Mouse (Mus musculus) intestine, postnatal 0 days (tissue): ENCODE results near the gene Cnpy1. TPM values are rescaled to one million over a fixed set of nuclear protein-coding genes. Genes with fewer than 3 reads are reported as not detected.

ENCODE experiments used
- ATAC-seq: fragments of 200-750 bp; cut with Nextera tagmentation; 2 replicates; pipeline ENCODE4 v1.8.0; 2017; ENCODE audit warnings: mild to moderate bottlenecking, moderate TSS enrichment, moderate library complexity
- H3K27ac ChIP-seq: fragments of 300-500 bp; sonication (generic); 2 replicates; pipeline ENCODE4 v1.5.1; 2014; ENCODE audit warnings: mild to moderate bottlenecking, low read depth, low read length, moderate library complexity
- H3K27me3 ChIP-seq: fragments of 300-500 bp; sonication (generic); replicated peaks from 2 replicates; pipeline ENCODE4 v1.6.1; 2014; ENCODE audit warnings: low read length, mixed read lengths; ENCODE audit not compliant: control insufficient read depth, insufficient read depth
- H3K36me3 ChIP-seq: fragments of 300-500 bp; sonication (generic); 2 replicates; pipeline ENCODE4 v1.6.1; 2014; ENCODE audit warnings: mild to moderate bottlenecking, moderate library complexity; ENCODE audit not compliant: control insufficient read depth, insufficient read depth
- H3K4me1 ChIP-seq: fragments of 300-500 bp; sonication (generic); replicated peaks from 2 replicates; pipeline ENCODE4 v1.6.1; 2014; ENCODE audit warnings: antibody characterized with exemption, low read length, mixed read lengths; ENCODE audit not compliant: control insufficient read depth, insufficient read depth
- H3K4me2 ChIP-seq: fragments of 300-500 bp; sonication (generic); replicated peaks from 2 replicates; pipeline ENCODE4 v1.6.1; 2014; ENCODE audit warnings: low read depth, mild to moderate bottlenecking, moderate library complexity
- H3K4me3 ChIP-seq: fragments of 300-500 bp; sonication (generic); 2 replicates; pipeline ENCODE4 v1.5.1; 2014; ENCODE audit warnings: low read depth, low read length
- H3K9ac ChIP-seq: fragments of 300-500 bp; sonication (generic); 2 replicates; pipeline ENCODE4 v1.6.1; 2014; ENCODE audit warnings: mild to moderate bottlenecking, low read depth, low read length
- H3K9me3 ChIP-seq: fragments of 300-500 bp; sonication (generic); 2 replicates; pipeline ENCODE4 v1.6.1; 2016; ENCODE audit warnings: mixed run types; ENCODE audit not compliant: control insufficient read depth
- CTCF ChIP-seq: sonication (generic); IDR thresholded peaks from 2 replicates; pipeline ENCODE4 v1.5.1; 2016; ENCODE audit warnings: low read depth, mild to moderate bottlenecking, control low read depth, antibody characterized with exemption, moderate library complexity
- WGBS: fragments of 180-500 bp; shearing (Covaris S2); extraction: QIAGEN DNeasy Blood & Tissue Kit; methylation state at CpG from one replicate; pipeline ENCODE4 v1.1.7; 2014; 5-methylcytosine and 5-hydroxymethylcytosine counted together
- polyA plus RNA-seq: library from polyadenylated mRNA; unstranded; fragments of >200 nt; fragmentation: Nextera tagmentation; extraction: Ambion mirVana; gene quantifications from 2 replicates; pipeline ENCODE4 v1.2.1, GENCODE M21; 2015

Gene Cnpy1
- polyA plus RNA-seq, 1 experiment from 2014 or later, result 1.2 TPM

- WGBS, result 1% methylated on average over 79 of the region's 113 CpGs
- Histone ChIP-seq H3K4me2 (peak within 1 kb of the TSS; percentile 95), H3K4me1 (no peaks in the 10 kb centered on the region; the same call in 1 of the 2 replicates), H3K9me3 (no peaks in the 10 kb centered on the region), H3K36me3 (no peaks in the 10 kb centered on the region), H3K9ac (no peak within 1 kb of the TSS), H3K27ac (no peak within 1 kb of the TSS), H3K27me3 (peaks cover 93% of the 10 kb centered on the region), H3K4me3 (peak within 1 kb of the TSS; percentile 47)
- no peak for ATAC-seq
- TF ChIP-seq CTCF, result no peak
Measured at GRCm38 (mm10) chr5:28165358-28166255, 80.0 kb downstream of the Cnpy1 start, which contains the start of gene En2. Gene En2 (plus strand): TSS chr5:28165694.

DNA sequence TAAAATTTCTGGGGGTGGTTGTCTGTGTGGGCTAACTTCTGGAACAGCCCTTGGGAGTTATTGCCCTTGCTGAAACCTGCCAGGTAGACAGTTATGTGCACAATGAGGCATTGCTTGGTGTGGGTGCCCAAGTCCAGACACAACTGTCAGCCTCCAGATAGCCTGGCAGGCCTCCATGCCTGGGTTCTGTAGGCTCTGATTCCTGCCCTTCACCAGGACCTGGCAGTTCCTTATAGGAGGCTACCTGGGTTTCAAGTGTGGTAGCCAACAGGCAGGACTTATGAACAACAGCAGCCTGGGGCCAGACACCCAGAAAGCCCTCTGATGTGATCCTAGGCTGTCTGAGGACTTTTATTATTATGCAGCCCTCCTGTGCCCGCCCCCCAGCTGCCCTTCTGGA lies 81.7 kb downstream of the Cnpy1 start:
- no peak for ATAC-seq
- Histone ChIP-seq H3K4me1 (no peaks in the 10 kb centered on the region; the same call in 1 of the 2 replicates), H3K9ac (no peak overlapping the region), H3K27ac (no peak overlapping the region), H3K36me3 (no peaks in the 10 kb centered on the region), H3K27me3 (peaks cover 94% of the 10 kb centered on the region), H3K4me3 (no peak overlapping the region), H3K9me3 (no peaks in the 10 kb centered on the region), H3K4me2 (no peak overlapping the region)
- 0% methylated on average over 1 of the region's 1 CpGs for WGBS
- no peak for TF ChIP-seq CTCF

DNA sequence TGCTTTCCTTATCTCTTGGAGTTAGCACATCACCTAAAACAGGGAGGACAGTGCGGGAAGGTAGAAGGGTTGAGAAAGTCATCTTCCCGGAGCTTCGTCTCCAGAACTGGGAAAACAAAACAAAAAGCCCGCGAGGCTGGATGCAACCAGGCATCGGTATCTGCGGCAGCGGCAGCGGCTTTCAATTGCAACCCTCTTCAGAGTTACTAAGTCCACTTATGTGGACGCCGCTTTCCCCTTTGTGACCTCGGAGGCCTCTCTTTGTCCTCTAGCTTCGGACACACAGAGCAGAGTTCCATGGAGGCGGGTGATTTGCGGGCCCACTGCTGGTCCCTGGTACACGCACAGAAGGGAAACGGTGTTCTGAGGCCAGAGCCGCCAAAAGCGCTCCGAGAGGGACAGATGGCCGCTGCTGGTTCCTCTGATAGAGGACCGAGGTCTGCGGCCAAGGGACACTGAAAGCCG lies 83.6 kb downstream of the Cnpy1 start:
- H3K27ac ChIP-seq, result no peak overlapping the region
- H3K4me2 ChIP-seq, result 0 out of 2 replicates have a peak overlapping the region, but pooled peaks have one; percentile 9
- peaks cover 94% of the 10 kb centered on the region for H3K27me3 ChIP-seq
- no peak for ATAC-seq
- H3K4me3 ChIP-seq, result peak overlapping the region; percentile 16
- H3K4me1 ChIP-seq, result no peaks in the 10 kb centered on the region; the same call in 1 of the 2 replicates
- H3K9ac ChIP-seq, result no peak overlapping the region
- H3K36me3 ChIP-seq, result no peaks in the 10 kb centered on the region
- no peaks in the 10 kb centered on the region for H3K9me3 ChIP-seq
- WGBS, result under 1% methylated on average over 24 of the region's 24 CpGs
- no peak for TF ChIP-seq CTCF

DNA sequence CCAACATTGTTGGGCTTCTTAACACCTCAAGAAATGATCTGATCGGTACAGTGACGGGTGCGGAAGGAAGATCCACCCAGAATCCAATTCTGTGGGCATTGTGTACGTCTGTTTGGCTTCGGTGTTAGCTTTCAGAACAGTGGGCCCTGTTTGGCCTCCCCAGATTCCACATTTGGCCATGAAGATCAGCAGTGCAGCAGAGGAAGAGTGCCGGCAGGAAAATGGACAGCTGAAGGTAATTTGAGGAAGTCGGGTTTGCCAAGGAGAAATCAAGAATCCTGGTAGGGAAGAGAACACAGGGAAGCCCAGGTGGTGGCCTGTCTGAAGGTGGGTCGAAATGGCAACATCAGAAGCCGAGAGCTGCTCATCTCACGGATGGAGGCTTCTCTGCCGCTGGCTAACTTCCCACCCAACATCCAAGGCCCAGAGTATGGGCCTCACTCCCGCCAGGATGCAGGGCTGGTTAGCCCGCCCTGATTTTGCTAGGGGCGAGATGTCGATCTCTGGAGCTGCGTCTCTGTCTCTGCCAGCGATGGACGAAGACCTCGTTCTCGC lies 84.1 kb downstream of the Cnpy1 start:
- Histone ChIP-seq H3K4me2 (0 out of 2 replicates have a peak overlapping the region, but pooled peaks have one; percentile 9), H3K4me3 (peak overlapping the region; percentile 16), H3K9me3 (no peaks in the 10 kb centered on the region), H3K4me1 (no peaks in the 10 kb centered on the region; the same call in 1 of the 2 replicates), H3K36me3 (no peaks in the 10 kb centered on the region), H3K9ac (no peak overlapping the region), H3K27ac (no peak overlapping the region), H3K27me3 (peaks cover 94% of the 10 kb centered on the region)
- TF ChIP-seq CTCF, result no peak
- 2% methylated on average over 20 of the region's 20 CpGs for WGBS
- ATAC-seq, result no peak

DNA sequence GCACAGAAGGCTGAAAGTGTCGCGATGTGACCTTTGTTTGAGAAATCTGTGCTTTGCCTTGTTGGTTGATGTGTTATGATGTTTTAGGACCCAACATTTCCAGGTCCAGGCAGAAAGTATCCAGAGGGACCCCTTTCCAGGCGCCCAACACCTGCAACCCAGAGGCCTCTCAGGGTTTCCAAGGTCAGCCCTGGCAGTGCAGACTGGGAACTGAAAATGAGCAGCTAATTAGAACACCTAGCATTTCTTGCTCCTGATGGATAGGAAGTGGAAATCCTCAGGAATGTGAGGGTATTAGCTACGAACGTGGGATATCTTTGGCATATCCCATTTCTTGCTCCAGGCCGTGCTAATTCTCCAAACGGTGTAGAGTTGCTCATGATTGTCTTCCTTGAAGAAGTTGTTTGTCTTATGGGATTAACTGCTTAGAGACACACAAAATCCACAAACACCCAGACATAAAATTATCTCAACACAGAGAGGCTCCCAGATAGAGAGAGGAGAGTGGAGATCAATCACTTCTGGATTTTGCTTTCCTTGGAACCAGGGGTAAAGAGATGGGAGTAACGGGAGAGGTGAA lies 85.6 kb downstream of the Cnpy1 start:
- no peak for ATAC-seq
- Histone ChIP-seq H3K27me3 (peaks cover 85% of the 10 kb centered on the region), H3K4me3 (no peak overlapping the region), H3K27ac (no peak overlapping the region), H3K9ac (no peak overlapping the region), H3K4me2 (no peak overlapping the region), H3K4me1 (no peaks in the 10 kb centered on the region), H3K9me3 (no peaks in the 10 kb centered on the region), H3K36me3 (no peaks in the 10 kb centered on the region)
- 4% methylated on average over 8 of the region's 8 CpGs for WGBS
- TF ChIP-seq CTCF, result no peak

DNA sequence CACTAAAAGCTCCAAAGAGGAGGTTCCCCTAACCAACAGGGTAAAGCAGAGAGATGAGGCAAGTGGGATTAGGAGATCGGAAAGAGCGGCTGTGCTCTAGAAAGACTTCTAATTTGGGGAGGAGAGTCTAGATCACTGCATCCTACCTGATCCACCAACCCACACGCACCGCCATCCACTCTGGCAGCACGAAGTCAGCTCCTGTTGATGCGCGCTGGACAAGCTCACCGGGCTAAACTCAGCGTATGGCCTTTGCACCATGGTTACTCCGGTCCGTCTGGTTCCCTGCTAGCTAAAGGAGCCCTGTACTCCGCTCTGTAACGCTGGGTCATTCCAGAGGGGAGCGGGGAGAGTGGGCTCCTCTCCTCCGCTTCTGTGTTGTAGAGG lies 86.5 kb downstream of the Cnpy1 start:
- H3K4me1 ChIP-seq, result no peaks in the 10 kb centered on the region
- no peaks in the 10 kb centered on the region for H3K9me3 ChIP-seq
- no peak overlapping the region for H3K4me3 ChIP-seq
- ATAC-seq, result no peak
- under 1% methylated on average over 15 of the region's 15 CpGs for WGBS
- H3K4me2 ChIP-seq, result no peak overlapping the region
- no peaks in the 10 kb centered on the region for H3K36me3 ChIP-seq
- no peak overlapping the region for H3K27ac ChIP-seq
- no peak for TF ChIP-seq CTCF
- H3K27me3 ChIP-seq, result peaks cover 82% of the 10 kb centered on the region
- H3K9ac ChIP-seq, result no peak overlapping the region
